Mouse (Mus musculus) urinary bladder, postnatal 10 days (tissue): ENCODE data around the gene Cers6.

Experiments used
- DNase-seq: peaks from one replicate; pipeline ENCODE4 v3.0.0; 2022; ENCODE audit warnings: low spot score

Gene Cers6

DNA sequence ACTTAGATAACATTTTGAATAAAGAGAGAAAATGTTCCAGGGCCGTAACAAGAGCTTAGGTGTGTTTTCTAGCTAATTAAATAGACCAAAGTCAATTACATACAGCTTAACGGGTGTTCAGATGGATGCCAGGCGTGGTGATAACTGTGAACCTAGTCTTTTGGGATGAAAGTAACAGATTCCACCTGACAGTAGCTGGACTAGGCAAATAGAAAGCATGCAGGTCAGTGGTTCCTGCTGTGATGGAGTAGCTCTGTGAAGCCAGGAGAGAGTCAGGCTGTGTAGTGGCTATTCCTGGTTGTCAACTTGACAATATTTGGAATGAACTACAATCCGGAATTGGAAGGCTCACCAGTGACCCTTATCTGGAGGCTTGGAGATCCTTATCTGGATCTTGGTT, 56.3 kb downstream of the Cers6 start:
- DNase-seq: no peak

DNA sequence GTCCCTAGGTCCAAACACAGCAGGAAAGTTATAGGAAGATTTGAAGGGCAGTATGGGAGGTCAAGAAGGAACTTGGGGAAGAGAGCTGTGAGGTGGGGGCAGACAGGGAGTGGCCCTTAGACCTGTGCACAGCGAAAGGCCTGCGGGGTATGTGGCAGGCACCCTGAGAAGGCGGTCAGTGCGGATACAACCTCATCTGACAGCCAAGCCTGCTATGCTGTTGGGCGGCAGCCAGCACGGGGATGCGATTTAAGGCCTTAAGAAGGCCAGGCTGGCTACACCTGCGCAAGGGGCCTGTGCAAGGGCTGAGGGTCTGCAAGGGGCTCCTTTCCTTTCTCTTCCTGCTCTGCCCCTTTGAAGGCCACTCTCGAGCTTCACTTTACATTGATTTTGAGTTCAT, 63.1 kb downstream of the Cers6 start:
- no peak for DNase-seq

DNA sequence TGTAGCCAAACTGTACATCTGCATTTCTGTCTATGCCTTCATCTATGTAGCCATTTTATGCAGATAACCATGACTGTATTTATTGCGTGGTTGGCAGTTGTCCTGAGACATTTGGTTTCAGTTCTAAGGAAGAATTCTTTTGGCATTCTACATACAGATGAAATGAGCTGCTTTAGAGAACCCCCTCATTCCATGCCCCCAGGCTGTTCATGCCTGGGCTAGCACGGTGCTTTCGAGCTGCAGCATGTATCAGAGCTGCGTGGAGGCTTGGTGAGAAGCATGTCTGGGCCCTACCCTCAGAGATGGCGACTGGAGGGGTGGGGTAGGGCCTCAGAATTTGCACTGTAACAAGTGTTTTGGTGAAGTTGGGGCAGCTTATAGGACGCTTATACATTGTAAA, 64.3 kb downstream of the Cers6 start:
- no peak for DNase-seq

DNA sequence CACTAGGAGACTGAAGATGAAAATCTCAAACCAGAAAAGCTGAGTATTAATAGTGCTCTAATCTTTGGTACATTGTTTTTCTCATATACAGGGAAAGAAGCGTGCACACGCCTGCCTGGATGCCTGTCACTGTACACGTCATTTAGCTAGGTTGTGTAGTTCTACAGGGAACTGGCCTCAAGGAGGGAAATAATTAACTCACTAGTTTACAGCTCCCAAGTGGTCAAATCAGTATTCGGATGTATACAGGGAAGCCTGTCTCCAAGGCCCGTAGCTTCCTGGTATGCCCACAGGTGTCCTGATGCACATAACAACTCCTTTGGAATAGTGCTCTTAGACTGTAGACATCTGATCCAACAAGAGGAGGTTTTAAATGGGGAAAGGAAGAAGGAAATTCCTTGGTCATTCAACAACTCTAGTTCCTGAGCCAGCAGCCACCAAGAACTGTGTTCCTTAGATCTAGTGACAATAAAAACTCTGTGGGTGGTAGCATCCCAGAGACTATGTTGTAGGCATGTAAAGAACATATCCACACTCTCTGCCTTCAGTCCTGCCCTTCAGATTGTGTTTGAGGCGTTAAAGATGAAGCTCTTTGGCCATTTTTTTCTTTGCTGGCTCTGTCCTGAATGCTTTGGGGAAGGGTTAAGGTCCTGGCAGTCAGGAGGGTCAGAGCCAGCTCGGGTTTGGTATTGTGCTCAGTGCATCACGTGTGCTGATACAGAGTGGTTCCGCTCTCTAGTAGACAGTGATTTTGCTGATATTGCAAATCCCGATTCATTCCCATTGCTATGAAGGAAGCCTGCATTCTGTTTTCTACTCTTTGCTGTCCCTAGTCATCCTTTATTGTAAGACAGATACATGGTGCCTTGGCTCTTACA, 65.9 kb downstream of the Cers6 start:
- no peak for DNase-seq

DNA sequence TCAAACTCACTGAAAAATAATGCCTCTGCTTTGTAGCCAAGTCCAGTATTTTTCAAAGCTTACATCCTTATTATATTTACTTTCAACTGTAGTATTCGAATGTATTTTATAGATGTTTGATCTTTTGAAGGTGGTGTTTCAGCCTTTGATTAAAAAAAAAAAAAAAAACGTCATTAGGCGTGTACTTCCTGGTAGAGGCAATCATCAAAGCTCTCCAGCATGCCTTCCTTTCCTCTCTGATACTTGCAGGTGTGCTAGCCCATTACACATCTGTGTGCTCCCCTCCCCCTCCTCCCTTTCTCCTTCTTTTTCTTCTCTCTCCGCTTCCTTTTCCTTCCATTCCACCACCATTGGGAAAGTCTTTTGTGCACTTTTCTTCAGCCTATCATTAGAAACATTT, 71.0 kb downstream of the Cers6 start:
- no peak for DNase-seq

DNA sequence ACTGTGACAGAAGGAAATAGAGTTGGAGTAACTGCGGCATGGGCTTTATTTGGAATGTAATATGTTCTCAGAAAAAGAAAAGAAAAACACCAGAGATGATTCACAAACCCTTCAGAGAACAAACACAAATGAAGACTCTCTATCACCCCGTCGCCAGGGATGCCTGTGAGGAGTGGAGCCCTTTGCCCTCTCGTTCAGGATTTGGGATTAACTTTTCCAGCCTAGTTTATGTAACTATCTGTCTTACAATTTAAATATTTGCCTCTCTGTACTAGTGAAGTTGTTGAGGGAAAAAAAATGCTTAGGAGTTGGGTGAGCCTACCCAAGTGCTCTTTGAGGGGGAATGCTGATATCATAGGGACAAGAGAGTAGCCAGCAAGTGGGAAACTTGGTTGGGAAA, 71.4 kb downstream of the Cers6 start:
- DNase-seq: no peak

DNA sequence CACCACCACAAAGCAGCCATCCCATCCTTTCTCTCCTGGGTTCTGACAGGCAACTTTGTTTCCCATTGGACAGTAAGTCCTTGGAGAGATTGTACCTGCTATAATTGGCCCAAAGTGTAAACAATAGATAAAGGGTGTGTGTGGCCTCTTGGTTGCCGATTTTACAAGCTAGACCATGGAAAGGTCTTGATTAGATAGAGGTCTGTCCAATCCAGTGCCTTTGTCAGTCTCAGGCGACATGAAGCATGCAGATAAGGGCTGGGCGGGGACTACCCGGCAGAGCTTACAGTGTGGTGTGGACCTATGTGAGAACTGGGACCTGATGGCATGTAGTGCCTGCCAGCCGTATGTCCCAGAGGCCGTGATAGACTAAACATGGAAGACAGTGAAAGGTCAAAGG, 73.4 kb downstream of the Cers6 start:
- DNase-seq: no peak

DNA sequence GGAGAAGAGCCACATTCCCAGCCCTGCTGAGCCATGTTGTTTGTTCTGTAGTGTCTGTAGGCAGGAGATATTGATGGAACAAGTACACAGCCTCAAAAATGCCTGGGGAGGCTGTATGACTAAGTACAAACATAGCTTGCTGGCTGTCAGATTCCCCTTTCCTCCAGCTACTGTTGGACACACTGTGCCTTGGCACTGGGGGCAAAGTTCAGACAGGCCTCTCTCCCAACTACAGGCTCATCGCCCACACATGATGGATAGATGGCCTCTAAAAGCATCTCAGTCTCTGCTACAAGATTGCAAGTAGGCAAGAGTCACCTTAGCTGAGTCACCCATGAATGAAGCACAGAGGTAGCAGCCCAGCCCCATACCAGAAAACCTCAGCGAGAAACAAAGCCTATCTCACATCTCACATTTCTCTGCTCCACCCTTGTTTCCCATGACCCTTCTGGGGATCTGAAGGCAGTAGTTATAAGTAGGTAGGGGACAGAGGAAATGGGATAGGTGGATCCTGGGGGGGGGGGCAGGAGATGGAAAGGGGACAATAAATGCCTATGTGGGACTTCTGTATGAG, 74.6 kb downstream of the Cers6 start:
- DNase-seq: no peak

DNA sequence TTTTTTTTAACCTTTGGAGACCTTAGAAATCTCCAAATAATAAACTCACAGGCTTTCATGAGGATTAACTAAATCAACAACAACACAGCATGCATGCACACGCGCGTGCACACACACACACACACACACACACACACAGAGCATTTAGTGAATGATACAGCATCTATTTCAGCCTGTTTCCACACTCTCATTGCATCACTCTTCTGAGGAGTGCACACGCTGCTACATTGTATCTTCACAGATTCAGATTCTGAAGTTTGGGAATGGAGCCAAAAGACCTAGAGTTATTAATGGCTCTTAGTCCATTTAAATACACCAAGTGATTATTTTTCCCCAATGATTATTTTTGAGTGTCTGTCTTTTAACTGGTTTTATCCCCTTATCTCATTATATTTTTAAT, 75.5 kb downstream of the Cers6 start:
- no peak for DNase-seq

DNA sequence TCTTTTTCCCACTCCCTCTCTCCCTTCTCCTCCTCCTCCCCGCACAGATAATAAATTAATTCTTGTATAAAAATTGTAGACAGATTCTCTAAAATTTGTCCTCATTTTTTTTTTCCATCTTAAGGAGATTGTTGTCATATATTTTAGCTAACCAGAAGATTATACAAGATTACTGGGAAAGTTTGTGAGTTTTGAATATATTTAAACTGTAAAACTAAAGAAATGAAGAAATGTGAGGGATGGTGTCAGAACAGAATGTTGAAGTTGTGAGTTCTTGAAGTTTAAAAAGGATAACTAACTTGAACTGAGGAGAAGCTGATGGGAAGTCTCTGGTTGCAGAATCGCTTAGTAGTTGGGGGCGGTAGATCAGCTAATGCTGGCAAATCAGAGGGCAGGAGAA, 76.6 kb downstream of the Cers6 start:
- no peak for DNase-seq

DNA sequence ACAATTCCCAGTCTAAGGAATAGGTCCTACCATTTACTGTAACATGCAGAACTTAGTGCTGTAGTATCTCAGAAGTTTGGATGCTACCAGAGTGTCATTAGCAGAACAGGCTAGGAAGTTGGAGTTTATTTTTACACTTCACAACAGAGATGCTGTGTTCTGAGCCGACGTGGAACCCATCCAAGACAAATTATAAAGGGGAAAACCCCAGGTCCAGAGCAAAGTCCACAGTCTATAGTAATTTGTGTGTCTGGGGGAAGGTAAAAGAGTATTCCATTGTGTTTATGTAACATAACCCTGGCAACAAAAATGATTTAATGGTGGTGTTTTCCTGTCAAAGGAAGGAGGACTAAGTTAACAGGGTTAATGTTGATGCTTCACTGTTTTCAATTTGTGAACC, 83.7 kb downstream of the Cers6 start:
- DNase-seq: no peak

DNA sequence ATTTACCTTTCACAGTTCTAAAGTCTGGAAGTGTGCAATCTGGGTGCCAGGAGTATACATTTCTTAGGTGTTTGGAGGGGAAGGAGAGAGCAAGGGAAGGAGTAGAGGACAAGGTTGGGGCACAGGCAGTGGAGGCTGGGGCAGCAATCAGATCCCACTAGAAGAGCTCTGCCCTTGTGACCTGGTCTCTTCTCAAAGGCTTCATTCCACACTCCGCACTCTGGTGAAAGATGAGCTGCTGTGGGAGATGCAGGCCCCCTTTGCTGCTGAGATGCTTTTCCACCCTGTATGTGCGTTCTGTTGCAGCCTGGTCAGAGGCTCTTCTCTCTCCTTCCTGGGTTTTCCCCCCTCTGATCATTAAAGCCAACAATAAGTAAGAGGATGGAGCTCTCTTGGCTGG, 84.7 kb downstream of the Cers6 start:
- DNase-seq: no peak

DNA sequence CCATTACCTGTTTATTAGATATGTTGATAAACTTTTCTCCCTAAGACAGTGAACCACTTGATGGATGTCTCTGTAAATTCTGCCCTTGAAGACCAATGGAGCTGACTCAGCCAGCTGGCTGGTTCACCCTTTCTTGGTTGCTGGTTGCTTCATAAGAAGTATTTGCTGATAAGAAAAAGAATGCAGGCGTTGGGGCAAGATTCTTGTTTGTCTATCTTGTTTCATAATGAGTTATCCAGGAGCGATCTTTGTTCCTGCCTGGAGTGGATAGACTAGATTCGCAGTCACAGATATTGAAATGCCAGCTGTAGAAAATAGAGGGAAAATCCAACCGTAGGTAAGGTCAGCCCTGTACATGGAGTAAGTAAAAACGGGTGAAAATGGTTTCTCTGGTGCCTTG, 85.6 kb downstream of the Cers6 start:
- no peak for DNase-seq

DNA sequence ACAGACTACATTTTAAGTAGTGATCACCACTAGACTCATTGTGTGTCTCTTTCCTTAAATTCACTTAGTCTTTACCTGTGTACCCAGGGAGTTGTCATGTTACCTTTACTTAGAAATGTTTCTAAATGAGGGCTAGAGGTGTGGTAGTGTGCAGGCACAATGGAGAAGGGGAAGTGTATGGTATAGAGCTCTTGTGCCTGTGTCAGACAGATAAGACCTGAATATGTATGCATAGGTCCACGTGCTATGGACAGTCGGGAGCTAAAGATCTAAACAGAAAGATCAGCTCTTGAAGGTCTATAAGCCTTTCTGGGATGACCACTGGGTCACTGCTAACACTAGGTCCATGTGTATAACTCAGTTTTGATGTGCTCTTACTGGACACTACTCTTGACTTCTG, 87.9 kb downstream of the Cers6 start:
- no peak for DNase-seq

DNA sequence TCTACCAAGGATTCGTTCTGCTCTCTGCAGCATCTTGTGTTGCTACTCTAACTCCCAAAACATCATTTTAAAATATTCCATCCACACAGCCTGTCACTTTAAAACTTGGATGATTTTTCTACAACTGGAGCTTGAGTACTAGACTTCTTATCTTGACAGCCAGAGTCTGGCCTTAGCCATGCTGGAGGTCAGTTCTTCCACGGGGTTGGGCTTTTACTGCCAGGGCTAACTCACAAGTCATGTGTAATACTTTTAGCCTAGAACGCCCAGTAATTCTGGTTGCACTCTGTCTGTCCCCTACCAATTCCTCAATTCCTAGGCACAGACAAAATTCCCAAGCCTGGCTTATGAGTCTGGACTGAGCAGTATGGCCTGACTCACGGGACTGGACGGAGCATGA, 88.5 kb downstream of the Cers6 start:
- DNase-seq: no peak

DNA sequence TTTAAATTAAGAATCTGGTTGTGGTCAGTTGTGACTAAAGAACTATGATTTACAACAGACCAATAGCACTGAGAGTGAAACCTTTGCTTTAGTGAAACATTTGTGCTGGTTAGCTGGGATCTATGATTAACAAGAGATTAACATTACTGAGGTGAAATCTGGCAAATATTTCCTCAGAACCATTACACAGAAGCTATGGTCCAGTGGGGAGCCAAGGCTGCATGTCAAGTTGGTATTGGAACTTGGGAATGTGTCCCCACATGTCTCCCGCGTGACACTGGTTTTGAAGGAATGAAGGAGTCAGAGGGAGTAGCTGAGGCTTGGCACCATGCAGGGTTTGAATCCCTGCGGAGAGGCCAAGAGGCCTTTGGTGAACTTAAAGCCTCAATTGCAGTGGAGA, 90.5 kb downstream of the Cers6 start:
- DNase-seq: no peak

DNA sequence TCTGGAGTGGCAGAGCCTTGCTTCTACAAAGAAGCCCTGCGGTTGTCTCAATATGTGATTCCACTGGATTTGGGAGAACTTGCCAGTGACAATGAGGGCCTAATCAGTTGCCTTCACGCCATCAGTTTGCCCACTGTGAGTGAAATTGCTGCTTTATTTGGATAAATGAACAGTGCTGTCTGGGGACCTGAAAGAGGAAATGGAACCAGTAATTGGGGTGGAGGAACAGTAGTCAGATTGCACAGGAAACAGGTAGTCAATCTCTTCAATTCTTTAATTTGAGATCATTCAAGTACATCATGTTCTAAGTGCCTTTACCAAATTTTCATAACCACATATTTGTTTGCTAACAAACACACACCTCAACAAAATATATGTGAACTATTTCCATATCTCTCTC, 92.4 kb downstream of the Cers6 start:
- no peak for DNase-seq

DNA sequence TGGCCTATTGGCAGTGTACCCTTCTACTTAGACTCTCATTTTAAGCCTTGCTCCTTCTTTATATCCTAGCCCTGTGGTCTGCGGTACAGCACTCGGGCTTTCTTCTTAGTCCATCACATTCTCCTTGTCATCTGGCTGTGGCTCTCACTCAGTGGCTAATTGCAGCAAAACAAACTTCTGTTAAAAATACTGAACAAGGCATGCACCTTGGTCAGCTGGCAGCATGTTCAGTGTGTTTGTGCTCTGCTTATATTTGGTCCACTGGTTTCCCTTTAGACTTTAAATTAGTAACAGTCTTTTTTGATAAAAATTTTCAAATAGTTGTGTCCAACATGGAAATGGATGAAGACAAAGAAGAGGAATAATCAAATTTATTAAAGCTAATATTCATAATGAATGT, 94.3 kb downstream of the Cers6 start:
- no peak for DNase-seq

DNA sequence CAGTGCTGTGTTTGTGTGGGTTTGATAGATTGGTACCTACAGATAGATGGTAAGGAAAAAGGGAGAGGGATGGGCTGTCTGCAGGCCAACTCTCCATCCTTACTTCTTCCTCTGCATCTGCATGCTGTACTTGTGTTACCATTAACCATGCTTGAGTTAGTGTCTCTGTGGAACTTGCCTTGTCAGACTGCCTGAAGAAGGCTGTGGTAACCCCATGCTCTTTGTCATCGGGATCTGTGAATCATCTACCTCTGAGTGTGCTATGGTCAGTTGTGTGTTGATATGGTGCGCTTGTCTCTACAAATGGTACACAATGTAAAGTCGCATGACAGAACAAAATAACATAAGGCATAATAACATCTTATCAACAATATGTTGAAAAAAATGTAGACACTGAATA, 94.9 kb downstream of the Cers6 start:
- DNase-seq: no peak

DNA sequence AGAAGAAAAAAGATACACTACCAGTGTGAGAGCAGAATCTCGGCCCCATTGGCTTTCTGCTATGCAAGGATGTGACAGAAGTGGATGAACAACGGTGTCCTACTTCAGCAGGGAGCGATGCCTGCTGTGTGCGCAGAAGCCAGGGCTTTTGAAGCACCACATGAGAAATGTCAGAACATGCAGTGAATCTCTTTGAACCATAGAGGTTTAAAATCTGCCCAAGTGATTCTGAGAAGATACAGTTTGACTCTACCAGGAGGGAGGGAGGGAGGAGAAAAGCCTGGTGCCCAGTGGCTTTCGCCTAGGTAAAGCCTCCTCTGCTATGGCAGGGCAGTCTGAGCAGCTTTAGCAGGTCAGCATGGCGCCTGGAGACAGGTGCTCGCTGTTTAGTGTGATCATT, 96.6 kb downstream of the Cers6 start:
- DNase-seq: no peak

DNA sequence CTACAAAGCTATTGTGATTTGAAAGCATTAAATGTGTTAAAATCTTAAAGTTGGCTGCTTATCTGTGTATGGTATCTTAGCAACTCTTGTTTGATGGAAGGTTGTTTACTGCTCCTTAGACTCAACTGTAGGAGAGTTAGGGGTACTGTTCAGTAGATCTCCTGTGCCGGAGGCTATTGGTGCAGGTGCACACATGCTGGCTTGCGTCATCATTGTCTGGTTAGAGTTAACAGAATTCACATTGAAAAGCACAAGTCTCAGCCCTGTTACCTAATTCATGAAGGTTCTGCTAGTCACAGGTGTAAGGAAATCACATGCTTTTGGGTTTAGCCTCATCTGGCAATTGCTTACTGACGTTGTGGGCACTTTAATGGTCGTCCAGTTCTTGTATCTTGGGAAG, 98.3 kb downstream of the Cers6 start:
- DNase-seq: no peak

DNA sequence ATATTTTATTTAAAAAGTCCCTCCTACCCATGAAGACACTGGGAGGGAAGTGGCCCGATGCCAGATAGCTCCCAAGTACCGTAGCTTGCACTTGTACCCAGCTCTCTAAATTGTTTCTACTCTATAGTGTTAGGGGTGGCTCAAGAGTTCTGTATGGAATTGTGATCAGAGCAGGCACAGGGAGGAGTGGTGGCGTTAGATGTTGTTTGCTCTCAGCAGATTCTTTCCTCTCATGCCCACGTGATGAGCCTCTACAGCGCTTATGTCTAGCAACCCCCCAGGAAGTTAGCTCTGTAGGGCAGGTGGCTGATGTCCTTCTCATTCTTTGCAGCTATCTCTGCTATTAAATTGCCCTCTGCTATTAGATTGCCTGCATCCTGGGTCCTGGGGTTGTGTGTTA, 98.8 kb downstream of the Cers6 start:
- no peak for DNase-seq

DNA sequence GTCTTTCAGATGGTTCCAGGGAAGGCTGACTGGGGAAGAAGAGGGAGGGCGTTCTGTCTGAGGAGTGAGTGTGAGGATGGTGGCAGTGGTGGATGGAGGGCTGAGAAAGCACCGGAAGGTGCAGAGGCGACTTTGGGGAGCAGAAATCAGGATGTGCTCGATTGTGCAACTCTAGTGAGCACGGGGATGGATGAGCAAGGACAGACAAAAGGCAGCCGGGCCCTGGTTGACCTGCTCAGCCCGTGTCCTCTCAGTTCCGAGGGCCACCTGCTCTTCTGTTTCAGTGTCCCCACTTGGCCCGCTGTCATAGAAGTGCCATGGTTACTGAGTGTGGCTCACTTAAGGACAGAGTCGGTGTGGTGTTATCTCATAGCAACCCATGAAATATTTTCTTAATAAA, 99.4 kb downstream of the Cers6 start:
- DNase-seq: no peak

DNA sequence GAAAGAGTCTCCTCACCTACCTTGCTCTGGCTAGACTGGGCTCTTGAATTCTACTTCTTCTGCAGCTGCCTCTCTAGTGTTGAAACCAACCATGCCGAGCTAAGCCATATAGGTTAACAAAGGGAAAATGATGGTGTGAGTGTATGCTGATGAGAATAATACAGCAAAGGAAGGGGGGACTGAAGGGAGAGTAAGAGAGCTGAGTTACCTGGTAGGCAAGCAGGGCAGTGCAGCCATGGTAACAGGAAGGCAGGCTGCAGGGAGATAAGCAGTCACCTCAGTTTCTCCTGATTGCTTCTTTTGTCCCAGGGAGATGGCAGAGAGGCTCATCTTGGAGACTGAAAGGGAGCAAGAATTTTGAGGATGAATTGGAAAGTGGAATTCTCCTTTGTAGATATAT, 105.1 kb downstream of the Cers6 start:
- DNase-seq: no peak
